Mouse (Mus musculus) hindbrain, embryonic 14.5 days (tissue): ENCODE measurements around the gene Afap1l2. TPM values are rescaled to one million over a fixed set of nuclear protein-coding genes. Genes with fewer than 3 reads are reported as not detected.

Experiments
- ATAC-seq: fragments of 200-750 bp; cut with Nextera tagmentation; 2 replicates; pipeline ENCODE4 v1.8.0; 2017; ENCODE audit warnings: moderate number of reproducible peaks, mild to moderate bottlenecking, moderate TSS enrichment, moderate library complexity; ENCODE audit not compliant: low FRiP score
- DNase-seq: peaks from one replicate; pipeline ENCODE4 v3.0.0-alpha.2; 2015; ENCODE audit warnings: low spot score
- H3K27ac ChIP-seq: fragments of 300-500 bp; sonication (generic); 2 replicates; pipeline ENCODE4 v1.5.1; 2014; ENCODE audit warnings: mild to moderate bottlenecking, moderate library complexity
- H3K27me3 ChIP-seq: fragments of 300-500 bp; sonication (generic); 2 replicates; pipeline ENCODE4 v1.6.1; 2014; ENCODE audit warnings: mild to moderate bottlenecking, low read length, mixed read lengths; ENCODE audit not compliant: control insufficient read depth, insufficient read depth
- H3K36me3 ChIP-seq: fragments of 300-500 bp; sonication (generic); replicated peaks from 2 replicates; pipeline ENCODE4 v1.6.1; 2014; ENCODE audit not compliant: control insufficient read depth, insufficient read depth
- H3K4me1 ChIP-seq: fragments of 300-500 bp; sonication (generic); replicated peaks from 2 replicates; pipeline ENCODE4 v1.6.1; 2014; ENCODE audit warnings: antibody characterized with exemption, low read length, mixed read lengths; ENCODE audit not compliant: control insufficient read depth, insufficient read depth
- H3K4me2 ChIP-seq: fragments of 300-500 bp; sonication (generic); replicated peaks from 2 replicates; pipeline ENCODE4 v1.6.1; 2014; ENCODE audit warnings: mild to moderate bottlenecking, moderate library complexity
- H3K4me3 ChIP-seq: fragments of 300-500 bp; sonication (generic); replicated peaks from 2 replicates; pipeline ENCODE4 v1.5.1; 2014; ENCODE audit warnings: mild to moderate bottlenecking, low read length
- H3K9ac ChIP-seq: fragments of 300-500 bp; sonication (generic); 2 replicates; pipeline ENCODE4 v1.6.1; 2014
- H3K9me3 ChIP-seq: fragments of 300-500 bp; sonication (generic); 2 replicates; pipeline ENCODE4 v1.6.1; 2016; ENCODE audit warnings: low read length; ENCODE audit not compliant: control insufficient read depth
- WGBS: fragments of 180-500 bp; shearing (Covaris S2); extraction: QIAGEN DNeasy Blood & Tissue Kit; methylation state at CpG from one replicate; pipeline ENCODE4 v1.1.7; 2014; 5-methylcytosine and 5-hydroxymethylcytosine counted together
- polyA plus RNA-seq: library from polyadenylated mRNA; unstranded; fragments of >200 nt; fragmentation: Nextera tagmentation; extraction: Ambion mirVana; gene quantifications from 2 replicates; pipeline ENCODE4 v1.2.1, GENCODE M21; 2014

Afap1l2 gene
- polyA plus RNA-seq, 1 experiment from 2014 or later = 13.7 TPM

- no peak for DNase-seq
- no peaks in the 10 kb centered on the region for H3K36me3 ChIP-seq
- H3K4me1 ChIP-seq = no peaks in the 10 kb centered on the region
- no peaks in the 10 kb centered on the region for H3K9me3 ChIP-seq
- no peak overlapping the region for H3K4me3 ChIP-seq
- no peak for ATAC-seq
- no peak overlapping the region for H3K4me2 ChIP-seq
- no peak overlapping the region for H3K27ac ChIP-seq
- no peak overlapping the region for H3K9ac ChIP-seq
- no peaks in the 10 kb centered on the region for H3K27me3 ChIP-seq
- 91% methylated on average over 13 of the region's 13 CpGs for WGBS
These were observed 53.2 kb downstream of the Afap1l2 start for GRCm38 (mm10) chr19:56954857-56955256.

DNA sequence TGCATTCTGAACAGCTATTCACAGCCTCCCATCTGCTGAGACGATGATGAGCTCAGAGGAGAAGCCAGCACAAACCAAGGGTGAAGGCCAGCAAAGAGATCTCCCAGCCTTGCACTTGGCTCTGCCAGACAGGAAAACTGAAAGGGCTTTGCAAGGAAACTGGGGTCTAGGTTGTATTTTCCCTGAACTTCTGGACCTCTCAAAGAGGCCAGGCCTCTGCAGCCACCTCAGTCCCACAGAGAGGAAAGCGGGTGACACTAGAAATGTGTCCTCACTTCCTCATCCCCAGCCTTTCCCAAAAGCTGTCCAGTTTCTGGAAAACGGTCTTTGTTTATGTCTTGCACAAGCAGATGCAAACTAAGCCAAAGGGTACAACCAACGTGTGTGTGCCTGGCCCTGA lies 54.2 kb downstream of the Afap1l2 start:
- ATAC-seq (no peak), DNase-seq (no peak)
- Histone ChIP-seq H3K9me3 (no peaks in the 10 kb centered on the region), H3K27ac (no peak overlapping the region), H3K4me2 (no peak overlapping the region), H3K4me3 (no peak overlapping the region), H3K36me3 (no peaks in the 10 kb centered on the region), H3K27me3 (no peaks in the 10 kb centered on the region), H3K9ac (no peak overlapping the region), H3K4me1 (no peaks in the 10 kb centered on the region)
- 80% methylated on average over 4 of the region's 4 CpGs for WGBS

DNA sequence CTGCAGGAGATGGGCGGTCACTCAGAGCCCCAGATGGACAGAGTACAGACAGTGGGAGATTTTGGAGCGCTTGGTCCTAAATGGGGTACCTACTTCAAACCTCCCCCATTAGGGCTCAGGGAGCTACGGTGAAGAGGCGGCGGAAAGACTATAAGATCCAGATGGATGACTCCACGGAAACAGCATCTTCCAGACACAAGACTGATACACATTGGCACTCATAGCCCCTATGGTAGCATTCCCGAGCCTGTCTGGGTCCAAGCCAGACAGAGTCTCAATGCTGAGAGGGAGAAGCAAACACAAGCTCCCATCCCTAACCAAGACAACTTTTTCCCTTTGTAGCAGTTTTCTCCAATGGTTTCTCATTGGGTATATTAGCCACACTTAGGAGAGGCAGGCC lies 57.2 kb downstream of the Afap1l2 start:
- DNase-seq (no peak), ATAC-seq (no peak)
- Histone ChIP-seq H3K9ac (no peak overlapping the region), H3K27me3 (no peaks in the 10 kb centered on the region), H3K36me3 (no peaks in the 10 kb centered on the region), H3K9me3 (no peaks in the 10 kb centered on the region), H3K4me2 (no peak overlapping the region), H3K4me3 (no peak overlapping the region), H3K27ac (no peak overlapping the region), H3K4me1 (peaks cover 7% of the 10 kb centered on the region; the same call in 1 of the 2 replicates)
- 79% methylated on average over 7 of the region's 7 CpGs for WGBS

DNA sequence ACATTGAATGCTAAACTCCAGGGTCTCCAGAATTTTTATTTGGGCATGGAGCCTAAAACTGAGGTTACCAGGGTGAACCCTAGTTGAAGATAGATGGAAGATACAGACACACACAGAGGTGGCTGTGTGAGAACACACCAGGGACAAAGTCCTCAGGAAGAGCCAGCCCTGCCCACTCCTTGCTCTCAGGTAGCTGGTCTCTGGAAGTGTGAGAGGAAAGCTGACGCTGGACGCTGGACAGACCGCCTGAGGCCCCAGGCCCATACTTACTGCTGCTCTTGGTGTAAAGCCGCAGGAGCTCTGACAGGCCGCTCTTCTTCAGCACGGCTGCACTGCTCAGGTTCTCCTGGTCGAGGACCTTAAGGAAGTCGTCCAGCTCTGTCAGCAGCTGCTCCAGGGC lies 58.2 kb downstream of the Afap1l2 start:
- peaks cover 7% of the 10 kb centered on the region; the same call in 1 of the 2 replicates for H3K4me1 ChIP-seq
- no peak for ATAC-seq
- no peak overlapping the region for H3K9ac ChIP-seq

DNA sequence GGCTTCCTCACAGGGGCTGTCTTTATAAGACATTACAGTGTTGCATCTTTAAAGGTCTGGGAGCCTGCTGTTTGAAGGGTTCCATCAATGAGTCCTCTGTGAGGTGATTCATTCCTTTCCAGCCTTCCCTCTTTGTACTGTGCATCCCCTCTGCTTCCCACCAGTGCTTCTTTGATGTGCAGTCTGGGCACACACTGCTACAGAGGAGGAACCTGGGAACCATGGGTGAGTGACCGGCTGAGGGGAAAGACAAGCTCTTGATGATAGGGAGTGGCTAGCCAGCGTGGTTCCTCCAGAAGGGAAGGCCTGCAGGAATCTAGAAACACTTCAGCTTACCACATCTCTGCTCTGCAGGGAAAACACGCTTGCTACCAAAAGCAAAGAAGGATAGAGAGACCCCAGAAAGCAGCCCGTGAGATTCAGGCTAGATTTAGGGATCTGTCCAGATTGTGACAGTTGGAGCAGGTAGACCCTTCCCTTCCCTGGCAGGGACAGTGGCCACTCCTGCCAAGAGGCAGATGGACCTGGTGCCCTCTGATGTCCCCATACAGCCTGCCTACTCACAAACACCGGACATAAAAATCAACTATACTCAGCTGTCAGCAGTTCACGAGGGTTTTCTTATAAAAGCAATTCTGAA lies 59.9 kb downstream of the Afap1l2 start:
- peaks cover 7% of the 10 kb centered on the region; the same call in 1 of the 2 replicates for H3K4me1 ChIP-seq
- H3K36me3 ChIP-seq = no peaks in the 10 kb centered on the region
- H3K4me2 ChIP-seq = no peak overlapping the region
- no peak overlapping the region for H3K27ac ChIP-seq
- WGBS = 66% methylated on average over 6 of the region's 6 CpGs
- no peaks in the 10 kb centered on the region for H3K27me3 ChIP-seq
- H3K9me3 ChIP-seq = no peaks in the 10 kb centered on the region
- DNase-seq = no peak
- no peak overlapping the region for H3K9ac ChIP-seq
- ATAC-seq = no peak
- no peak overlapping the region for H3K4me3 ChIP-seq

More for the DNA sequence above, 58.2 kb downstream of the Afap1l2 start:
- Histone ChIP-seq H3K9me3 (no peaks in the 10 kb centered on the region), H3K36me3 (no peaks in the 10 kb centered on the region), H3K27me3 (no peaks in the 10 kb centered on the region), H3K4me3 (no peak overlapping the region), H3K4me2 (no peak overlapping the region), H3K27ac (no peak overlapping the region)
- 76% methylated on average over 8 of the region's 8 CpGs for WGBS
- DNase-seq = no peak

DNA sequence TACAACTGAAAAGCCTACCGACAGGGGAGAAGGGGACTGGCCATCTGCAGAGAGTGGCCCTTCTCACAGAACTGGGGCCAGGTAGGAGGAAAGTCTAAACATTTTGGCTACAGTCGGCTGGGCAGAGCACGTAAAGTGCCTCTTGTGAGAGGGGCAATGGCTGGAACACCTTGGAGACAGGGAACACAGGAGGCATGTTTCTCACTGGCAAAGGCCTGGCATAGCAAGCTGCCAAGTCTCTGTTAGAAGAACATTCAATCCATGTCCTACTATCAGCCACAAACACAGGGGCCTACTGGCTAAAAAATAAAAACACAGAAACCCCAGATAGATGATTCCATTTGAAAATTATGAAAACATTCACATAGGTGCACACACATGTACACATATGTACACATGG lies 61.3 kb downstream of the Afap1l2 start:
- WGBS = 81% methylated on average over 3 of the region's 3 CpGs
- no peak overlapping the region for H3K4me3 ChIP-seq
- H3K36me3 ChIP-seq = no peaks in the 10 kb centered on the region
- DNase-seq (no peak), ATAC-seq (no peak)
- no peaks in the 10 kb centered on the region for H3K27me3 ChIP-seq
- no peak overlapping the region for H3K27ac ChIP-seq
- no peak overlapping the region for H3K4me2 ChIP-seq
- H3K4me1 ChIP-seq = peaks cover 7% of the 10 kb centered on the region; the same call in 1 of the 2 replicates
- no peaks in the 10 kb centered on the region for H3K9me3 ChIP-seq
- H3K9ac ChIP-seq = no peak overlapping the region

DNA sequence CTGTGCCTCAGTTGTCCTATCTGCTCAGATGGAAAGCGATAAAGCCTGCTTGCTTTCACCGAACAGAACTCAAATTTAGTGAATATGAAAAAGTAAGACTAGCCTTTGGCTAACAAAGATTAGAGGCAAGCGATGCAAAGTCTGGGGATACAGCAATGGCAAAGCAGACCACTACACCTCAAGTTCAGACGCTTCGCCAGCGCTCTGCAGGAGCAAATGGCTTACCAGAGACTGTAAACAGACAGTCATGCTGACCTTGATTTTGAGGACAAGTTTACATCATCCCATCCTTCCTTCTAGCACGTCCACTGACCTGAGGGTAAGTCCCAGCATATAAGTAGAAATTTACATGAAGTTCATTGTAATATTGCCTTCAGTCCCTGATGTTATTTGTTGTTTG lies 61.8 kb downstream of the Afap1l2 start:
- Histone ChIP-seq H3K9me3 (no peaks in the 10 kb centered on the region), H3K4me3 (no peak overlapping the region), H3K9ac (no peak overlapping the region), H3K27ac (no peak overlapping the region), H3K27me3 (no peaks in the 10 kb centered on the region), H3K4me1 (peaks cover 7% of the 10 kb centered on the region; the same call in 1 of the 2 replicates), H3K4me2 (no peak overlapping the region), H3K36me3 (no peaks in the 10 kb centered on the region)
- DNase-seq = no peak
- no peak for ATAC-seq
- WGBS = 97% methylated on average over 7 of the region's 7 CpGs

- Histone ChIP-seq H3K27me3 (no peaks in the 10 kb centered on the region), H3K9ac (no peak overlapping the region), H3K4me3 (no peak overlapping the region), H3K36me3 (no peaks in the 10 kb centered on the region), H3K4me2 (no peak overlapping the region), H3K27ac (no peak overlapping the region), H3K9me3 (no peaks in the 10 kb centered on the region), H3K4me1 (peaks cover 7% of the 10 kb centered on the region; the same call in 1 of the 2 replicates)
- ATAC-seq = no peak
- WGBS = 67% methylated on average over 2 of the region's 2 CpGs
- peak; percentile 32 for DNase-seq
These were observed 62.4 kb downstream of the Afap1l2 start for GRCm38 (mm10) chr19:56945621-56946020.

DNA sequence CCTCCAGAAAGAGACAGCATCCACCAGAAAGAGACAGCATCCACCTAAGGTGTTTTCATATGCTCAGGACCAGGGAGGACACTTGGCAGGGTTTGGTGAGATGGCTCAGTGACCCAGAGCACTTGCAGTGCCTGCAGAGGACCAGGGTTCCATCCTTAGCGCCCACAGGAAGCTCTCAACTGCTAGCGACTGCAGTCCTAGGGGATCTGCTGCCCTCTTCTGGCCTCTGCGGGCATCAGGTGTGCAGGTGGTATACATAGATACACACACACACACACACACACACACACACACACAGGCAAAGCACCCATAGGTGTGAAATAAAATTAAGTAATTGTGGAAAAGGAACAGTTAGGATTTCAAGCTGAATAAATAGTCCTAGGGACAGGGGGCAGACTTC lies 63.2 kb downstream of the Afap1l2 start:
- peaks cover 7% of the 10 kb centered on the region; the same call in 1 of the 2 replicates for H3K4me1 ChIP-seq
- no peak for DNase-seq
- no peaks in the 10 kb centered on the region for H3K36me3 ChIP-seq
- H3K27me3 ChIP-seq = no peaks in the 10 kb centered on the region
- ATAC-seq = no peak
- H3K27ac ChIP-seq = no peak overlapping the region
- H3K4me2 ChIP-seq = no peak overlapping the region
- WGBS = 100% methylated on average over 3 of the region's 3 CpGs
- H3K9me3 ChIP-seq = no peaks in the 10 kb centered on the region
- H3K4me3 ChIP-seq = no peak overlapping the region
- H3K9ac ChIP-seq = no peak overlapping the region

- no peaks in the 10 kb centered on the region for H3K27me3 ChIP-seq
- no peak overlapping the region for H3K4me3 ChIP-seq
- peaks cover 7% of the 10 kb centered on the region; the same call in 1 of the 2 replicates for H3K4me1 ChIP-seq
- WGBS = 90% methylated on average over 9 of the region's 9 CpGs
- H3K27ac ChIP-seq = no peak overlapping the region
- no peaks in the 10 kb centered on the region for H3K36me3 ChIP-seq
- no peak for DNase-seq
- H3K9me3 ChIP-seq = no peaks in the 10 kb centered on the region
- ATAC-seq = no peak
- H3K4me2 ChIP-seq = no peak overlapping the region
- no peak overlapping the region for H3K9ac ChIP-seq
These were observed 63.8 kb downstream of the Afap1l2 start for GRCm38 (mm10) chr19:56944211-56944610.
